Mouse (Mus musculus) ES-CJ7 (cell line): ENCODE data around the gene Megf11.
"Not testable (repeated sequence)": the region's sequence is repeated elsewhere in the genome, so short reads cannot be mapped to it uniquely, and the experiment has no call there.

ENCODE experiments used
- DNase-seq: peaks from one replicate; pipeline ENCODE4 v3.0.0; 2011; ENCODE audit warnings: low read depth, low spot score

The Megf11 gene

GRCm38 (mm10) chr9:64697006-64697405 lies 311.6 kb downstream of the Megf11 start:
- no peak for DNase-seq

- DNase-seq = no peak
Measured at GRCm38 (mm10) chr9:64697677-64698076, 312.3 kb downstream of the Megf11 start.

GRCm38 (mm10) chr9:64698586-64698985 lies 313.2 kb downstream of the Megf11 start:
- no peak for DNase-seq

- DNase-seq = no peak
Measured at GRCm38 (mm10) chr9:64700451-64701311, 315.3 kb downstream of the Megf11 start.

GRCm38 (mm10) chr9:64701651-64702050 lies 316.2 kb downstream of the Megf11 start:
- no peak for DNase-seq

GRCm38 (mm10) chr9:64702391-64702790 lies 317.0 kb downstream of the Megf11 start:
- no peak for DNase-seq

- no peak for DNase-seq
Measured at GRCm38 (mm10) chr9:64702937-64703336, 317.5 kb downstream of the Megf11 start.

- DNase-seq = no peak
Measured at GRCm38 (mm10) chr9:64703420-64703965, 318.1 kb downstream of the Megf11 start.

- no peak for DNase-seq
Measured at GRCm38 (mm10) chr9:64704073-64704840, 318.8 kb downstream of the Megf11 start.

GRCm38 (mm10) chr9:64710291-64710690 lies 324.9 kb downstream of the Megf11 start:
- not testable (repeated sequence) for DNase-seq

- no peak for DNase-seq
Measured at GRCm38 (mm10) chr9:64719526-64720163, 334.2 kb downstream of the Megf11 start.

- no peak for DNase-seq
Measured at GRCm38 (mm10) chr9:64726454-64726853, 341.0 kb downstream of the Megf11 start.

- DNase-seq = no peak
Measured at GRCm38 (mm10) chr9:64731029-64731560, 345.7 kb downstream of the Megf11 start.

GRCm38 (mm10) chr9:64734166-64734565 lies 348.7 kb downstream of the Megf11 start:
- DNase-seq = no peak

GRCm38 (mm10) chr9:64734992-64735391 lies 349.6 kb downstream of the Megf11 start:
- not testable (repeated sequence) for DNase-seq

GRCm38 (mm10) chr9:64736076-64736638 lies 350.7 kb downstream of the Megf11 start:
- peak; percentile 17 for DNase-seq

GRCm38 (mm10) chr9:64736639-64737405 lies 351.4 kb downstream of the Megf11 start:
- peak; percentile 82 for DNase-seq

- peak; percentile 95 for DNase-seq
Measured at GRCm38 (mm10) chr9:64737406-64738201, 352.2 kb downstream of the Megf11 start, which contains the start of gene Rab11a. Gene Rab11a, minus strand, starts transcription at chr9:64737758.

- DNase-seq = peak; percentile 19
Measured at GRCm38 (mm10) chr9:64739001-64739400, 353.6 kb downstream of the Megf11 start.

GRCm38 (mm10) chr9:64742453-64742852 lies 357.0 kb downstream of the Megf11 start:
- DNase-seq = no peak
